Mouse (Mus musculus): ENCODE measurements around the gene Cxcl10.

The Cxcl10 gene

DNA sequence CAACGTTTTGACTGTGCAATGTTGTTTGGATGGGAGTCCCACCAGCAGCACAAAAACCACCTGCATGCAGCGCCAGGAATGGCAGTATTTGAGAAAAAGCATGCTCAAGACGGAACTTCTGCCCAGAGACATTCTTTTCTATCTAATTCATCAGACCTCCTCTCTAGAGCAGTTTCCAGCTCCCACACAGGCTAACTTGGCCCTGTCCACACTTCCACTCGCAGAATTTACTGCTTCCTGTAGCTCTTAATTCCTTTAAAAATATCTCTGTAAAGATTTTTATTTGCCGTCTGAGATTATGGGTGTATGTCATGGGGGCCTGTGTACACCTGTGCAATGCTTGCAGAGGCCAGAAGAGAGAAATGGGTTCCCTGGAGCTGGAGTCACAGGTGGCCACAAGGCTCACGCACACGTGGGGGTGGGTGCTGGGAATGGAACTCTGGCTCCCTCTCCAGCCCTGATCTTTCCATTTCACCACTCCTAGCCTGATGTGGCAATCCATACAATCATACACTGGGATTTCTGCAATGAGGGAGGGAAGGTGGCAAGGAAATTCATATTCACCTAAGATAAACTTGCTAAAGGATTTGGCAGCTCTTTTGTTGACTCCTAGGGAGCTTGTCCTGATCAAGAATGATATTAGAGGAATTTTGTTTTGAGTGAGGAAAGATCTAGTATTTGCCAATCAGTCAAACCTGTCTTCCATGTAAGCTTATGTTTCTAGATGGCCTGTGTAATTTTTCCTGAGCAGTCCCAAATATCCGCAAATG lies 26.9 kb downstream of the Cxcl10 start:
- DNase-seq (ENCODE audit: low read depth, low spot score) = no peak

DNA sequence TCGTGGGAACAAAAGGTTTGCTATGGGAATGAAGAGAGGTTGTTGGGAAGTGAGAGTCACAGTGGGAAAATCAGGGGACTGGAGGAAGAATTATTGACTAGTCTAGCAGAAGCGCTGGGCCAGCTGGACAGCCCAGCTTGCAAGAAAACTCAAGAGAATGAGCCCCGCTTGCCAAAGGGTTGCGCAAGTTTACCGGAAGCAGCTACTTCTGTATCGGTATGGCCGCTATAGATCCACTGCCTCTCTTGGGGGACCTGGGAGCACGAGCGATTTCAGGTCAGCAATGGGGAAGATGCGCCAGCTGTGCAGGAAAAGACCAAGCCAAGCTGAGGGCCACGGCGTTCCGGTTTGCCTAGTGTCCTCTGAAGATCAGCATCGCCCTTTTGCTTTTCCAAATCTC lies 30.1 kb downstream of the Cxcl10 start:
- peak; percentile 62 for DNase-seq (ENCODE audit: low read depth, low spot score)

DNA sequence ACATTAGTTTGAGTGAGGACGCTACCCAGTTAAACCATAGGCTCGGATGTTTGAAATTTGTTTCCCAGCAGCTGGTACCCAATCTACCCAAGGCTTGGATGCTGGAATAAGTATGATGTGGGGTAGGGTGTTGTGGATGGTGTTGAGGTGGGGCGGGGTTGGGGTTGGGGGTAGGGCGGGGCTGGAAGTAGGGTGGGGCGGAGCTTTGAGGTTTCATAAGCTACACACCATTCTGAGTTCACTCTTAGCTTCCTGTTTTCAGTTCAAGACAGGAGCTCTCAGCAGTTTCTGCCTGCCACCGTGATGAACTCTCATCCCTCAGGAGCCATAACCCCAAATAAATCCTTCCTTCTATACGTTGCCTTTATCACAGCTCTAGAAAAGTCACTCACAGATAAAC lies 30.6 kb downstream of the Cxcl10 start:
- no peak for DNase-seq (ENCODE audit: low read depth, low spot score)

DNA sequence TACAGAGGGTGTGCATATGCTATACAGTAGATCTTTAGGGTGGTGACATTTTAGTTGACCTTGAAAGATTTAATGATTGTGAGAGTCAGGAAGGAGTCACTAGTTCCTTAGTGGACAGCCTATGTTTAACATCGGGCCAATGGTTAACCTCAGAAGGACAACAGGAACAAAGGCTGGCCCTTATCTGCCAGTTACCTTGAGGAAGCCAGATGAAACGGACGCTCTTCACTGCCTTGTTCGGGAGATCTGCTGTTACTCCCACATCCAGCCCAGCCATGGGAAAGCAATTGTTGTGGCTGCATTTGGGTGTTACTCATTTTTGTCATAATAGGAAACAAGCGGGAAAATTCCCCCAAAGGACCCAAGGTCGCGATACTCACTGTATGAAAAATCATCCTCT lies 34.9 kb downstream of the Cxcl10 start:
- DNase-seq (ENCODE audit: low read depth, low spot score) = no peak

DNA sequence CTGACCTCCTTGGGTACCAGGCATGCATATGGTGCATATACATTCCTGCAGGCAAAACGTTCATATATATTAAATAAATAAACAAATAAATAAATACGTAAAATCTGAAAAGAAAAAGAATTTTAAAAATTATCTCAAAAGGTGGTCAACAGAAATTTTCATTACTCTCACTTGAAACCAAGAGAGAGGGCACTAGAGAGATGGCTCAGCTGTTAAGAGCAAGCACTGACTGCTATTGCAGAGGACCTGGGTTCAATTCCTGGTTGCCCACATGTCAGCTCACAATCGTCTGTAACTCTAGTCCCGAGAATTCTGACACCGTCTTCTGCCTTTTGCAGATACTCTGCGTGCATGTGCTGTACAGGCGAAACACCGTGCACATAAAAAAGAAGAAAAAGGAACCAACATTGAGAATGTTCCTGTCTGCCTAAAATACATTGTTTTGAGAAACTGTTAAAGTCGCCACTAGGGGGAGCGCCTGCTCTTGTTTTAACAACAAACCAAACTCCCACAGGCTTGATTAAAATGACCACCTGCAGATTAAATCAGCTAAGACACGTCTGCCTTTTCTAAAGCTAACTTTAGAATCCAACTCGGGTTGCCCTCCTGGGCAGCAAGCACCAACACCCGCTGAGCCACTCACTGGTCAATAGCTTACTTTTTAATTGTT lies 36.5 kb downstream of the Cxcl10 start:
- DNase-seq (ENCODE audit: low read depth, low spot score) = peak; percentile 83

DNA sequence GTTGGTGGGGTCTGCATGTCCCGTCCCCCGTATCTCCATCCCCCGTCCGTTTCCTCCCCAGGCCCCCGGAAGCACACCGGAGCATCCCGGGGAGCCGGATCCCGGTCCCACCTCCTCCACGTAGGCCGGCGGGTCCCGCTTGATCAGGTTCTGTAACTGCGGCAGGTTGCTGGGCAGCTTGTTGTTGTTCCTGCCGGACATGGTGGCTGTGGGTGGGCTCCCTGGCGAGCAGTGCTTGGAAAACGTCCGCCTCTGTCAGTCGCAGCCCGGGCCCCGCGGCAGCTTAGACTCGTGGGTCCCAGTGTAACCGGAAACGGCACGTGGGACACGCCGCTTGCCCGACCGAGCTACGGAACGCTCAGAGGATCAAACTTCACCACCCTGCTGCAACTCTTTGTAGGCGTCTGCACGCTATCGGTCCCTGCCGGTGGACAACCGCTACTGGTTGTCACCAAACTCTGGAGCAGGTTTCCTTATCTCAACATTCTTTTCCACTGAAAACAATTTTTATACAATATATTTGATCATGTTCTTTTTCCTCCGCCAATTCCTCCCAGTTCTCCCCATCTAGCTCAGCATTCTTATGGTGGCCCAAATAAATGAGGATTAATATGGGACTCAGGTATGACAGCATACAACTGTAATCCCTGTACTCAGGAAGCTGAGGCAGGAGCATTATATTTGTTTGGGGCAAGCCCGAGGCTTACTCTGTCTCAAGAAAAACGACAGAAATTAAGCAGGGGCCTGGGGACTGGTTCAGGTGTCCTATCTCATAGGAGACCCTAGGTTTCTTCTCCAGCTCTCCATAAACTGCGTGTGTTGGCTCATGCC lies 38.8 kb downstream of the Cxcl10 start, which contains the start of gene Sdad1:
Gene Sdad1 (minus strand): TSS at position 799 of the 831 bp plus-strand sequence.
- DNase-seq (ENCODE audit: low read depth, low spot score) = peak; percentile 92

DNA sequence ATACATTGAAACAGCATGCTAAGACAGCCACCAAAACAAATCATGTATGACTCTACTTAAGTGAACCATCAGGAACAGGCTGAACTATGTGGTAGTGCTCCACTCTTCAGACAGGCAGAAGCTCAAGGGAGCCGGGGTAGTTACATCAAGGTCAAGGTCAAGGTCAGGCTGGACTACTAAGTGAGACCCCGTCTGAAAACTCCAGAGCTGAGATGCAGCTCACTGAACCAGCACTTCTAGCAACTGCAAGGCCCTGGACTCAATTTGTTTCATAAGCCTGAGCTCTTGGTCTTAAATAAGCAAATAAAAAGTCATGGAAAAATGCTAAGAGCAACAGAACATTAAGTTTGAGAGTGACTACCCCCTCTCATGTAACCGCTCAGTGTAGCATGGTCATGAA lies 44.4 kb downstream of the Cxcl10 start:
- DNase-seq (ENCODE audit: low read depth, low spot score) = no peak

DNA sequence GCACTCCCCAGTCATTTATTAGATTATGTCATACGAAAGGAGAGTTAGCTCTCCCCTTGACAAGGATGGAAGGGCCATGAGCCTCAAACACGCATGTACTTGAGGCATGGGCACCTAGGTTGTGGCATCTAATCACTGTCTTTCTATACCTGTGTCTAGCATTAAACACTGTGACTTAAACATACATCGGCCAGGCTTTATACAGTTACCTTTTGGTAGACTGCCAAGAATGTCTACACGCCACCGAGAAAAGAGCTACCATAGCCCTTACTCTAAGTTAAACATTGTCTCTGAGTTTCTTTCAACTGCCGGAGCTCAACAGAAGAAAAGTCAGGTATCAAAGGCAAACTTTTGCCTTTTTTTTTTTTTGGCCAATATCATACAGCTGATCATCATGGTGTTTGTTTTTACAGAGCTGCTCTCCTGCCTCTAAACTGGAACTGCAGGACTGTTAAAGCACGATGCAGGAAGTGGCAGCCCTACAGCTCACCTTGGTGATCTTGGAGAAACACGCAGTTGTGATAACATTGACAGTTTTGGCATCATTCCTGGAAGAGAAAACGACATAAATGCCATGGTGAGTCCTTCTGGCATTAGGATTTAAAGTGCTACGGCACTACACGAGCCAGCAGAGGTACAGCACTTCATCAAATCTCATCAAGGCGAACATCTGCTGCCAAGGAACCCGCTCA lies 46.4 kb downstream of the Cxcl10 start:
- no peak for DNase-seq (ENCODE audit: low read depth, low spot score)
